Mouse (Mus musculus) stomach, postnatal 0 days (tissue): ENCODE data around the gene Gimd1.

Source experiments
- CTCF ChIP-seq: IDR thresholded peaks from 2 replicates; pipeline ENCODE4 v1.5.1; 2016; ENCODE audit warnings: antibody characterized with exemption, low read depth, mild to moderate bottlenecking, moderate library complexity
- EP300 ChIP-seq: optimal IDR thresholded peaks from 2 replicates; pipeline ENCODE3; 2016; ENCODE audit warnings: antibody characterized with exemption

DNA sequence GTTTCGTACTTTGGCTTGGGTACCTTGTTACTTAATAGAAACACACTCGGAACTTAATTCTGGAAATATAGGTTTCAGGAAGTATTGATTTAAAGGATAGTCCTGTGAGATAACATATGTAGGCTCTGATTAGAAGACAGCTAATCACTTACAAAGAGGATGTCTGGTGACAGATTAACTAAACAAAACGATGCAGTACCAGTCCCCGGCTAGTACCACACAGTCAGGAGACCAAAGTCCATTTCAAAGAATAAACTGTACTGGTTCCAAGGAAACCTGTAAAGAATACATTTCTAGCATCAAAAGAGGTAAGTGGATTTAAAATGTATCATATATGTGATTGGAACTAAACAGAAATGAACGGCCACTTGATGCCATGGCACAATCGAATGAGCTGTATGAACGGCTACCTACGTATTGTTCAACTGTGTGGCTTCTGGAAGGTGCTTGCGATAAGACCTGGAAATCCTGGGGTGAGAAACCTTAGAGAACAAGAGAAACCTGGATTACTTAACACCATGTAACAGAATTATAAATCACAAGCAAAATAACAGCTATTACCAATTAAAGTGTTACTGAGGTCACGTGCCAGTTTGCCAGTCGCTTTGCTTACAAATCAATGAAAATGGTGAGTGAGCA is at the start of gene Gimd1:
- TF ChIP-seq CTCF (no peak), EP300 (no peak)
